Mouse (Mus musculus): ENCODE results near the gene Ssu72.

DNA sequence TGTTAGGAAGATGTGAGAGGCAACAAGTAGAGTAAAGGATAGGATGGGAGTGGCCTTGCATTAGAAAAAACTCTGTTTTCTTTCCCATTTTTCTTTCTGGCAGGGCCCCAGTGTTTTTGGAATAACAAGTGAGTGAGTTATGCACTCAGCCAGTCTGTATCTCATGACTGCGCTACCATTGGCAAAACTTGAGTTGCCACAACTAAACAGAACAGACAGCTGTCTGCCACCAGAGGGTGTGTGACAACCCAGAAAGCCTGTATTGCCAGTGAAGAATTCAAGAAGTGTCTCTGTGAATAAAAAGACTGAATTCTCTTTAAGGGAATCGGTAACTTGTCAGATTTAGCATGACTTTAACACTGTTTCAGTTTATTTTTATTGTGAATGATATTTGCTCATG, 28.6 kb upstream of the Ssu72 start:
- TF ChIP-seq EP300 (IDR thresholded peaks at IDR 0.05; ENCODE audit: insufficient read depth, low read depth, low read length) (no peak), CTCF (IDR thresholded peaks at IDR 0.05) (peak; percentile 69)

Measured in heart, adult 2 months (tissue).